Mouse (Mus musculus) bone marrow, adult 2 months (tissue): Measurements from ENCODE around the gene AC109138.7. TPM values are rescaled to one million over a fixed set of nuclear protein-coding genes. Genes with fewer than 3 reads are reported as not detected.
A peak's percentile ranks its signal among the peaks of the same experiment; 100 is the strongest.

Source experiments
- H3K27ac ChIP-seq: fragments of 200-500 bp; 2 replicates; pipeline ENCODE4 v1.5.1; 2012; ENCODE audit warnings: low read depth, mild to moderate bottlenecking, control low read depth, inconsistent platforms, low read length; ENCODE audit not compliant: control insufficient read depth, poor library complexity, insufficient read depth
- H3K4me1 ChIP-seq: fragments of 200-500 bp; 2 replicates; pipeline ENCODE4 v1.6.1; 2011; ENCODE audit warnings: low read length; ENCODE audit not compliant: control insufficient read depth, insufficient read depth
- H3K4me3 ChIP-seq: fragments of 200-500 bp; replicated peaks from 2 replicates; pipeline ENCODE3; 2011; ENCODE audit warnings: mild to moderate bottlenecking, low read depth, low read length, control low read depth; ENCODE audit not compliant: control insufficient read depth
- CTCF ChIP-seq: fragments of 200-500 bp; IDR thresholded peaks from 2 replicates; pipeline ENCODE4 v1.5.1; 2011; ENCODE audit warnings: low read length, control low read depth; ENCODE audit not compliant: control insufficient read depth, insufficient read depth
- POLR2A ChIP-seq: fragments of 200-500 bp; IDR thresholded peaks from 2 replicates; pipeline ENCODE4 v1.6.1; 2011; ENCODE audit warnings: low read depth, mild to moderate bottlenecking, control low read depth, low read length, borderline replicate concordance; ENCODE audit not compliant: control insufficient read depth
- WGBS: fragments of 180-500 bp; shearing (Covaris S2); methylation state at CpG from one replicate; pipeline ENCODE4 v1.1.7; 2018; 5-methylcytosine and 5-hydroxymethylcytosine counted together
- polyA plus RNA-seq: library from polyadenylated mRNA; stranded (reverse); fragments of >200 nt; gene quantifications from 2 replicates; pipeline ENCODE4 v1.2.4, GENCODE M21; 2011; ENCODE audit warnings: low replicate concordance; ENCODE audit not compliant: missing spikeins, insufficient read depth, insufficient read length

Gene AC109138.7
- polyA plus RNA-seq, 1 experiment: not detected

- WGBS: 73% methylated on average over 11 of the region's 11 CpGs
- Histone ChIP-seq H3K27ac (no peak overlapping the region), H3K4me3 (no peak overlapping the region), H3K4me1 (peaks cover 10% of the 10 kb centered on the region)
- TF ChIP-seq POLR2A (no peak), CTCF (no peak)
These were observed 41.2 kb upstream of the AC109138.7 start for GRCm38 (mm10) chr19:4172925-4173324.

DNA sequence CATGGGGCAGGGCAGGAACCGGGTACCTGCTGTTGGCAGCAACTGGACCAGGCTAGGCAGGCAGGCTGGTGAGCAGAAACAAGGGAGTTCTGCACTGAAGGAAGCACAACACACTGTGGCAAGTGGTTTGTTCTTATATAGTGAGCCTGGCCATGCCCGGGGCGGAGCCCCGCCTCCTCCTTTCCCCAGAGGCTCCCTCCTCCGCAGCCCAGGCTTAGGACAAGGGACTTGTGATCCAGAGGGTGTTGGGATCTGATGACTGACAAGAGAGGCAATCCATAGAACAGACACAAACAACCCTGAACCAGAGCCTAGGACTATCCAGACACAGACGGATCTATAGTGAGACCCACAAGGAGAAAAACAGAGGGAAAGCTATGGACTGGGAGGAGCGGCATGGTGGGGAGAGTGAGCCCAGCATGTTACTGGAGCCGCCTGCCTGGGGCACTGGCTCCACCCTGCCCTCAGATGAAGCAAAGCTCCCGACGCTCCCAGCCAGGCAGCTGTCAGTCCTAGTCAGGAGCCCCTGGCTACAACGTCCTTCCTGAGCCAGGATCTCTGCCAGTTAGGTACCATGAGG is 38.7 kb upstream of the AC109138.7 start, which contains the start of gene Carns1:
Carns1 (minus strand) TSS at position 112 of the 580 bp plus-strand sequence.
- TF ChIP-seq POLR2A: no peak
- TF ChIP-seq CTCF: no peak
- WGBS: 73% methylated on average over 11 of the region's 11 CpGs
- Histone ChIP-seq H3K4me3 (no peak within 1 kb of the TSS), H3K27ac (no peak within 1 kb of the TSS), H3K4me1 (peaks cover 8% of the 10 kb centered on the region)

DNA sequence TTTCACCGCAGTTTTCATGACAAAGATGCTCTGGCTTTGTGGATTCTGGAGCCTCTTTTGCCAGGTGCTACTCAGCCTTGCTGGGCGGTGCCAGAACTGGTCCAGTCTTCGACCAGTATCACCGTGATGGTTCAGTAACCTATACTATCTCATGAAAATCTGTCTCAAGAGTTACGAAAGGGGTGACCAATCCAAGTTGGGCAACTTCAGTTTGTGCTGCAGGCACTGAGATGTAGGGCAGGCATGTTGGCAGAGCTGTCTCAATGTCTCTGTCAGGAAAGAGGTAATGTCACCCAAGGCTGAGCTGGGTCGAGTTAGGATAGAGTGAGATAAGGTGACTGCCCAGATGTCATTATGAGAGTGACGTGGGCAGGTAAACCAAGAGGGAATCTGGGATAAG is 33.7 kb upstream of the AC109138.7 start:
- TF ChIP-seq POLR2A (no peak), CTCF (no peak)
- Histone ChIP-seq H3K27ac (peak overlapping the region; percentile 25), H3K4me3 (no peak overlapping the region), H3K4me1 (peaks cover 11% of the 10 kb centered on the region)
- WGBS: 53% methylated on average over 7 of the region's 7 CpGs

DNA sequence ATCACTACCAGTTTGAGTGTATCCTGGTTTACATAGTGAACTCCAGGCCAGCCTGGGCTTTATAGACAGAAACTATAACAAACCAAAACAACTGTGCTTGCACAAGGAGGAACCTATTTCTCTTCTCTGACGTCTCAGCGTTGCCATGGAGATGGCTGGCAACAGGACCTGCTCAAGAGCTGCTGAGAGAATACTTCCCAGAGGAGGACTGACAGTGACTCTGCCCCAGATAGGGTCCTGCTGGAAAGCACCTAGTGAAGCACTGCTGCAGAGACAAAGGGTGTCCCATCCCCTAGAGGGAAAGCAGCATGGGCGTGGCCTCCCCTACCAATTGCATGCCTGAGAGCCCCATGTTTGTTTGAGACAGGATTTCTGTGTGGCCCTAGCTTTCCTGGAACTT is 32.3 kb upstream of the AC109138.7 start:
- no peak overlapping the region for H3K4me3 ChIP-seq
- peaks cover 22% of the 10 kb centered on the region for H3K4me1 ChIP-seq
- 35% methylated on average over 3 of the region's 3 CpGs for WGBS
- peak overlapping the region; percentile 26; the same call in 1 of the 2 replicates for H3K27ac ChIP-seq
- no peak for TF ChIP-seq CTCF
- no peak for TF ChIP-seq POLR2A

GRCm38 (mm10) chr19:4183689-4184088 is 30.5 kb upstream of the AC109138.7 start:
- Histone ChIP-seq H3K27ac (no peak overlapping the region), H3K4me1 (peaks cover 30% of the 10 kb centered on the region), H3K4me3 (no peak overlapping the region)
- WGBS: 80% methylated on average over 2 of the region's 2 CpGs
- TF ChIP-seq POLR2A: no peak
- TF ChIP-seq CTCF: no peak

DNA sequence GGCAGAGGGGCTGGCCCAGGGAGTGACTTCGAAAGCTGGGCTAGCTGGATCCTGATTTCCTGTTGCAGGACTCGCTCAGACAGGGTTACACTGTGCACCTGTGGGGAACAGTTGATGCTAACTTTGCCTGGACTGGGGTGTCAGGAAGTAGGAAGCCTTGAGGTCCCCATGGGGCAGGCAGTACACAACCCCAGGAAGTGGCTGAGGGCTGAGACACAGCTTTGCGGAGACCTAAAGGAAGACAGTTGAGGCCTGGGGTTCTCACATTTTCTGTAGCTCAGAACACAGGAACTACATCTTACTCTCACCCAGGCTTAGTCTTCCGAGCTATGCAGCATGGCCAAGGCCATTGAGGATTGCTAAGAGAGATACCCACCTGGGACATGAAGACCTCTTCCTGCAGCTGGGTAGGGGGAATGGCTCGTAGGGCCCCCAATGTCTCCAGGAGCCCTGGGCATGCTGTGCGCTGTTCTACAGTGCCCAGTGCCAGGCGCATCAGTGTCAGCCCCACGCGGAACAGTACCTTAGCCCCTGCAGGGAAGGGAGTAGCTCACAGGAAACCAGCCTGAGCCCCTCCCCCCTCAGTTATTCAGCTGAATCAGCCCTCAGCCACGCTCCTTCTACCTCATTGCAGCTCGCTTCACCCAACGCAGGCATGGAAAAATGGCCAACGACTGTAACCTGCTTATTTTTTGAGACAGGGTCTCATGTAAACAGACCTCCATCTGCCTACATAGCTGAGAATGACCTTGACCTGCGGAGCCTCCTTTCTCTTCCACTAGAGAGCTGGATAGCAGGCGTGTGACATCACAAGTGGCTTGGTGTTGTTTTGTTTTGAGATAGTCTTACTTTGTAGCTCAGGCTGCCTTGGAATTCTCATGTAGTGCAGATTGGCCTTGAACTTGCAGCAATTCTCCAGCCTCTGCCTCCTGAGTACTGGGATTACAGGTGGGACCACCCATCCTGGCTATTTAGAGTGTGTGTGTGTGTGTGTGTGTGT is 28.9 kb upstream of the AC109138.7 start:
- H3K4me1 ChIP-seq: peaks cover 29% of the 10 kb centered on the region
- H3K27ac ChIP-seq: peak overlapping the region; percentile 79
- TF ChIP-seq POLR2A (0 out of 2 replicates have a peak, but pooled peaks have one; percentile 5), CTCF (no peak)
- H3K4me3 ChIP-seq: no peak overlapping the region
- WGBS: 13% methylated on average over 15 of the region's 15 CpGs

- TF ChIP-seq CTCF: no peak
- no peak for TF ChIP-seq POLR2A
- peaks cover 26% of the 10 kb centered on the region; the same call in 1 of the 2 replicates for H3K4me1 ChIP-seq
- WGBS: 42% methylated on average over 3 of the region's 3 CpGs
- peak overlapping the region; percentile 16 for H3K4me3 ChIP-seq
- H3K27ac ChIP-seq: peak overlapping the region; percentile 16; the same call in 1 of the 2 replicates
These were observed 26.9 kb upstream of the AC109138.7 start for GRCm38 (mm10) chr19:4187303-4187702.

- Histone ChIP-seq H3K27ac (no peak overlapping the region), H3K4me3 (peak overlapping the region; percentile 29), H3K4me1 (peaks cover 22% of the 10 kb centered on the region; the same call in 1 of the 2 replicates)
- TF ChIP-seq CTCF: no peak
- no peak for TF ChIP-seq POLR2A
- 34% methylated on average over 12 of the region's 12 CpGs for WGBS
These were observed 25.0 kb upstream of the AC109138.7 start for GRCm38 (mm10) chr19:4189051-4189620.
